Mouse (Mus musculus) testis, adult 2 months (tissue): ENCODE results near the gene Sox15.

Experiments
- CTCF ChIP-seq: fragments of 200-500 bp; IDR thresholded peaks from 2 replicates; pipeline ENCODE4 v1.5.1; 2012; ENCODE audit warnings: low read depth, mild to moderate bottlenecking, inconsistent platforms, low read length, moderate library complexity; ENCODE audit not compliant: control insufficient read depth, insufficient read depth, insufficient replicate concordance
- POLR2A ChIP-seq: fragments of 200-500 bp; IDR thresholded peaks from 2 replicates; pipeline ENCODE4 v1.6.1; 2012; ENCODE audit warnings: low read depth, mild to moderate bottlenecking, inconsistent platforms, low read length, moderate library complexity; ENCODE audit not compliant: control insufficient read depth

DNA sequence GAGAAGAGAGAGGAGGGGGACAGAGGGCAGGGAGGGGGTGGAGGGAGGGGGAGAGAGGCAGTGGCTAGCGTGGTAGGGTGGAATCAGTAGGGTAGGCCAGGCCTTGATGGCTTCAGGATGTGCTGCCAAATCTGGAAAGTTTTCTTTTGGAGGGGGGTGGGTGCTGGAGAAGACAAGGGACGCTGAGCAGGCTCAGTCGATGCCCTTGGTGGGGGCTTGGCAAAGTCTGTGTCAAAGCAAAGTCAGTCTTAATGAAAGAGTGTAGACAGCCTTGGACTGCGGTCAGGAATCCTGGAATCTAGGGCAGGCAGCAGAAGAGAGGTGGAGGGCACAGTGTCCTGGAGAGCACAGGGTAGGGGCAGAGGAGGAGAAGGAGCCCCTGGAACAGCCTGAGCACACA, 44.2 kb upstream of the Sox15 start:
- TF ChIP-seq CTCF (no peak), POLR2A (no peak)
